In the genomic region with DNA sequence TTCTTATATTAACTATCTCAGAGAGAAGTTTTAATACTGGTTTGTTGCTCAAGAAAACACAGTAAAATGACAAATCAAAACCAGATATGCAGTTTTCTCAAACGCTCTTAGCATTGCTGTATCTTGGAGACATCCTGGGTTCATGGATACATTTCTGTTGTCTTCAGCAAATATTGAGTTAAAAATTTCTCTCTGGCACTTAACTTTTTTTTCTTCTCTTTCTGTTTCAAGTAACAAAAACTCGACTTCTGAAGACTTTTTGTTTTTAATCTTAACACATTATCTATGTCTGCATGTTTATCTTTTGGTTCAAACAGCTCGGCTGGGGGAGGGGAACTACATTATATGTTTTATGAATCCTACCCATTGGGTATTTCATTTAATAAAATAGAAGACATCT, we compare ENCODE assay signal across 8 mouse cellular contexts. TPM values are rescaled to one million over a fixed set of nuclear protein-coding genes. Genes with fewer than 3 reads are reported as not detected.
DNase-seq lines count a peak whose midpoint lies in the region; ATAC-seq lines count a peak whose summit lies in the region.

No protein-coding gene starts in this region.

- H3K36me3 ChIP-seq in megakaryocyte, embryonic 14.5 days (replicated peaks; ENCODE audit: low read length): peaks cover 11% of the 10 kb centered on the region
- H3K36me3 ChIP-seq in intestine, embryonic 16.5 days (ENCODE audit: control insufficient read depth, insufficient read depth, low read length): no peaks in the 10 kb centered on the region
- H3K36me3 ChIP-seq in neural tube, embryonic 13.5 days: no peaks in the 10 kb centered on the region

- H3K4me2 ChIP-seq in intestine, embryonic 16.5 days (ENCODE audit: low read depth, low read length): peak overlapping the region; percentile 78; the same call in 1 of the 2 replicates
- H3K4me2 ChIP-seq in neural tube, embryonic 13.5 days: peak overlapping the region; percentile 86

- ATAC-seq in CD4-positive, CD25-positive, alpha-beta regulatory T cell, adult 4 months: no peak
- no peak for ATAC-seq in megakaryocyte, adult 5-6 weeks (ENCODE audit: poor library complexity, severe bottlenecking)
- no peak for ATAC-seq in intestine, embryonic 16.5 days
- ATAC-seq in neural tube, embryonic 13.5 days (ENCODE audit: low read depth): no peak
- no peak for ATAC-seq in megakaryocyte-erythroid progenitor cell, adult 5-6 weeks (replicated peaks; ENCODE audit: low FRiP score, low TSS enrichment, poor library complexity, severe bottlenecking)

- intact Hi-C loops in left cerebral cortex, postnatal 10 days (cut with DNase I): loop anchor here (2.0 to 10.0 kb wide), 5 partner anchors 52 to 343 kb away; no protein-coding TSS in a partner anchor

- H3K9ac ChIP-seq in intestine, embryonic 16.5 days (ENCODE audit: low read depth, low read length): no peak overlapping the region
- H3K9ac ChIP-seq in neural tube, embryonic 13.5 days: peak overlapping the region; percentile 80

- WGBS in intestine, embryonic 16.5 days: 11% methylated on average over 3 of the region's 3 CpGs
- WGBS in neural tube, embryonic 13.5 days: 12% methylated on average over 3 of the region's 3 CpGs

- H3K4me1 ChIP-seq in megakaryocyte, embryonic 14.5 days: peaks cover 23% of the 10 kb centered on the region
- peaks cover 14% of the 10 kb centered on the region for H3K4me1 ChIP-seq in intestine, embryonic 16.5 days (ENCODE audit: control insufficient read depth, insufficient read depth, low read length)
- peaks cover 43% of the 10 kb centered on the region for H3K4me1 ChIP-seq in neural tube, embryonic 13.5 days (replicated peaks)

- no peaks in the 10 kb centered on the region for H3K27me3 ChIP-seq in megakaryocyte, embryonic 14.5 days (replicated peaks)
- no peaks in the 10 kb centered on the region for H3K27me3 ChIP-seq in intestine, embryonic 16.5 days (replicated peaks; ENCODE audit: control insufficient read depth, insufficient read depth, low read length)
- H3K27me3 ChIP-seq in neural tube, embryonic 13.5 days: no peaks in the 10 kb centered on the region

- H3K4me3 ChIP-seq in megakaryocyte, embryonic 14.5 days (replicated peaks): peak overlapping the region; percentile 96
- H3K4me3 ChIP-seq in intestine, embryonic 16.5 days (ENCODE audit: low read length): no peak overlapping the region
- peak overlapping the region; percentile 94 for H3K4me3 ChIP-seq in neural tube, embryonic 13.5 days

- H3K27ac ChIP-seq in intestine, embryonic 16.5 days (ENCODE audit: low read length): no peak overlapping the region
- H3K27ac ChIP-seq in neural tube, embryonic 13.5 days (replicated peaks): no peak overlapping the region; the same call in 1 of the 2 replicates

- no peaks in the 10 kb centered on the region for H3K9me3 ChIP-seq in megakaryocyte, embryonic 14.5 days
- no peaks in the 10 kb centered on the region for H3K9me3 ChIP-seq in intestine, embryonic 16.5 days (ENCODE audit: control insufficient read depth, low read length)
- no peaks in the 10 kb centered on the region for H3K9me3 ChIP-seq in neural tube, embryonic 13.5 days

- peak; percentile 52 for DNase-seq in CD4-positive, CD25-positive, alpha-beta regulatory T cell, adult 2 months (ENCODE audit: low read depth, low spot score)
- no peak for DNase-seq in left cerebral cortex, postnatal 10 days (ENCODE audit: extremely low spot score in 1 of 2, low spot score in 2 of 2)

RNA-seq across cellular contexts. Expression of a gene that starts 1.7 kb away (rescaled TPM):
- polyA plus RNA-seq in CD4-positive, CD25-positive, alpha-beta regulatory T cell, adult 4 months (2017; shearing (Covaris generic)): 10 to 100 TPM; 13.5 to 14.0 TPM
- polyA plus RNA-seq in megakaryocyte, embryonic 14.5 days (2012; ENCODE audit: insufficient read depth, low replicate concordance): 38.2 and 122 TPM in 2 replicates
- 35.4 and 50.6 TPM in 2 replicates for total RNA-seq in megakaryocyte, adult 5-6 weeks (2015)
- total RNA-seq in megakaryocyte, adult 5-6 weeks (2017): 8.0 and 16.3 TPM in 2 replicates
- 5.6 and 5.9 TPM in 2 replicates for polyA plus RNA-seq in intestine, embryonic 16.5 days (2015; fragmentation: Nextera tagmentation; extraction: Ambion mirVana)
- polyA plus RNA-seq in neural tube, embryonic 13.5 days (2015; fragmentation: Nextera tagmentation; extraction: Ambion mirVana): 16.7 and 20.6 TPM in 2 replicates
- 10 to 100 TPM; 63.4 to 73.0 TPM for total RNA-seq in left cerebral cortex, postnatal 10 days (2021)
- 38.6 and 51.5 TPM in 2 replicates for total RNA-seq in megakaryocyte-erythroid progenitor cell, adult 5-6 weeks (2014; fragmentation: Nextera tagmentation)
- 12.3 and 27.0 TPM in 2 replicates for total RNA-seq in megakaryocyte-erythroid progenitor cell, adult 5-6 weeks (2017)
